Mouse (Mus musculus): Measurements from ENCODE around the gene Spata5.

DNA sequence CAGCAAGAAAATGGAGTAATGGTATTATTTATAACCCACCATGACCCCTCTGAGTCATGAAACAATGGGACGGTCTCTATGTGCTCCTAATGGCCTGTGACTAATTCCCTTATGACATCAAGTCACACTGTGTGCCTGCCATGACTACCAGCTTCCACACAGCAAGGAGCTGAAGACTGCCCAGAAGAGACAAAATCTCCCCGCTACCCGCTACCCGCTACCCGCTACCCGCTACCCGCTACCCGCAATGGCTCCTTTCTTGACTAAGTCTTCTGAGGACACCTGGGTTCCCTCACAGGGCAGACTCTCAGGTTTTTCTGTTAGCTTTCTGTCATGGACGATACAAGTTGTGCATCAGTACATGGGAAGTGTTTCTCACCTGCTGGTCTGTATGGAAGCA lies 182.7 kb downstream of the Spata5 start:
- no peak for TF ChIP-seq CTCF (IDR thresholded peaks at IDR 0.05)
- no peak for TF ChIP-seq POLR2A (IDR thresholded peaks at IDR 0.05; ENCODE audit: insufficient read depth, low read depth, low read length)
- no peak for TF ChIP-seq EP300 (IDR thresholded peaks at IDR 0.05; ENCODE audit: insufficient read depth, low read depth, low read length)
